Mouse (Mus musculus) heart, adult 2 months (tissue): Measurements from ENCODE around the gene Nkx1-2.

Experiments
- CTCF ChIP-seq: fragments of 200-600 bp; IDR thresholded peaks from 2 replicates; pipeline ENCODE4 v1.8.1; 2022; ENCODE audit warnings: antibody characterized with exemption, mild to moderate bottlenecking, moderate library complexity
- EP300 ChIP-seq: fragments of 200-500 bp; IDR thresholded peaks from 2 replicates; pipeline ENCODE4 v1.6.1; 2011; ENCODE audit warnings: low read depth, low read length, control low read depth; ENCODE audit not compliant: insufficient read depth
- POLR2A ChIP-seq: fragments of 200-500 bp; IDR thresholded peaks from 2 replicates; pipeline ENCODE4 v1.6.1; 2011; ENCODE audit warnings: mild to moderate bottlenecking, low read depth, low read length, control low read depth; ENCODE audit not compliant: insufficient read depth

GRCm38 (mm10) chr7:132565831-132566230 is 33.6 kb downstream of the Nkx1-2 start:
- no peak for TF ChIP-seq CTCF
- TF ChIP-seq POLR2A: no peak
- TF ChIP-seq EP300: no peak
